Mouse (Mus musculus) E14TG2a.4 (cell line): ENCODE measurements around the gene Tpcn1.
A peak's percentile ranks its signal among the peaks of the same experiment; 100 is the strongest.

Experiments
- H3K27me3 ChIP-seq: 2 replicates; pipeline ENCODE4 v1.6.1; 2014; ENCODE audit warnings: low read length, control low read depth; ENCODE audit not compliant: insufficient read depth
- H3K36me3 ChIP-seq: 2 replicates; pipeline ENCODE4 v1.6.1; 2014; ENCODE audit warnings: low read length, control low read depth; ENCODE audit not compliant: insufficient read depth
- H3K4me1 ChIP-seq: replicated peaks from 2 replicates; pipeline ENCODE4 v1.6.1; 2014; ENCODE audit warnings: low read depth, low read length, control low read depth
- H3K4me3 ChIP-seq: replicated peaks from 2 replicates; pipeline ENCODE4 v1.5.1; 2014; ENCODE audit warnings: mild to moderate bottlenecking, low read length
- H3K9me3 ChIP-seq: 2 replicates; pipeline ENCODE4 v1.6.1; 2014; ENCODE audit warnings: low read length, control low read depth
- CTCF ChIP-seq: conservative IDR thresholded peaks from 2 replicates; pipeline ENCODE4 v1.5.1; 2014; ENCODE audit warnings: low read length
- NANOG ChIP-seq: IDR thresholded peaks from 2 replicates; pipeline ENCODE4 v1.6.1; 2014; ENCODE audit warnings: borderline replicate concordance, low read length, mixed read lengths
- POU5F1 ChIP-seq: IDR thresholded peaks from 2 replicates; pipeline ENCODE4 v1.6.1; 2014; ENCODE audit warnings: low read length, borderline replicate concordance

Tpcn1 gene

DNA sequence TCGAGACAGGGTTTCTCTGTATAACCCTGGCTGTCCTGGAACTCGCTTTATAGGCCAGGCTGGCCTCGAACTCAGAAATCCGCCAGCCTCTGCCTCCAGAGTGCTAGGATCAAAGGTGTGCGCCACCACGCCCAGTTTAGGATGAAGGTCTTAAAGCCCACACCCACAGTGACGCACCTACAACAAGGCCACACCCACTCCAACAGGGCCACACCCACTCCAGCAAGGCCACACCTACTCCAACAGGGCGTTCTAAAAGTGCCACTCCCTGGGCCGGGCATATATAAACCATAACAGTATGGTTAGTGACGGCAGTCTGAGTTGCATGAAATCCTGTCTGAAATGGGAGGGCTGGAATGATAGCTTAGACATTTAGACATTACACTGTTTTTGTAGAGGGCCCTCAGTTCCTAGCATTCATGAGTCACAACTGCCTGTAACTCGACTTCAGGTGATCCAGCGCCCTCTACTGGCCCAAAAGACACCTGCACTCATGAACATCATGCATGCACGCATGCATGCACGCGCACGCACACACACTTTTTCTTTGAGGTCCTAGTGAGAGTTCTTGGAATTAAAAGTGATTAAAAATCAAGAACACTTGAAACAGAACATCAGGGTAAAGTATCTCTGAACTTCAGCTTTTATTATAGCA lies 2.0 kb upstream of the Tpcn1 start:
- H3K9me3 ChIP-seq, result no peaks in the 10 kb centered on the region
- H3K36me3 ChIP-seq, result no peaks in the 10 kb centered on the region
- H3K4me3 ChIP-seq, result peak overlapping the region; percentile 13; the same call in 1 of the 2 replicates
- no peak for TF ChIP-seq POU5F1
- TF ChIP-seq CTCF, result peak; percentile 87
- peaks cover 44% of the 10 kb centered on the region for H3K4me1 ChIP-seq
- 0 out of 2 replicates have a peak, but pooled peaks cover 2% of the 10 kb centered on the region for H3K27me3 ChIP-seq

DNA sequence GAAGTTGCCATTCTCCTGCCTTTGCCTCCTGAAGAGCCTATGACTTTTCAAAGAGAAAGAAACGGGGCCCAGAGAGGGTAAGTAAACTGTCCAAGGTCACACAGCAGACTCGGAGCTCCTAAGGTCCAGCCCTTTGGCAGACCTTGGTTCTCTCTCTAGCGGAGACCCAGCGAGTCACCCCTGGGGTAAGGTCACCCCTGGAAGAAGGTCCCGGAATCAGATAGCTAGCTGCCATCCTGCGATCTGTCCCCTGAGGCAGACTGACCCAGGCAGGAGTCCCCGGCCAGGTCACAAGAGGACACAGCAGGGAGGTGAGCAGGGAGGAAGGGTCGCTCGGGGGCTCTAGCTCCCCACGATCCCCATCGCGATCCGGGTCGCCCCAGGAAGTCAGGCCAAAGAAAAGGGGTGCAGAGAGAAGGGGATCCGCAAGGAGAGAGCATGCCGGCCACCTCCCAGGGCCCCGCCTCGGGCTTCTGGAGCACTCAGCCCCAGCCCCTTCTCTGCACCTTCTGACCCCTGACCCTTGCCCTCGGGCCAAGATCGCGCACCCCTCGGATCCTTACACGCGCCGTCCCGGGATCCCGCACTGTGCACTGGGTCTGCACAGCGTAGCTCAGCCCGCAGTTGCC lies 419 bp downstream of the Tpcn1 start:
- TF ChIP-seq POU5F1, result no peak
- no peak for TF ChIP-seq CTCF
- no peak for TF ChIP-seq NANOG
- H3K27me3 ChIP-seq, result 0 out of 2 replicates have a peak, but pooled peaks cover 2% of the 10 kb centered on the region
- peak overlapping the region; percentile 90 for H3K4me3 ChIP-seq
- H3K36me3 ChIP-seq, result peaks cover 17% of the 10 kb centered on the region
- peaks cover 58% of the 10 kb centered on the region for H3K4me1 ChIP-seq
- no peaks in the 10 kb centered on the region for H3K9me3 ChIP-seq

DNA sequence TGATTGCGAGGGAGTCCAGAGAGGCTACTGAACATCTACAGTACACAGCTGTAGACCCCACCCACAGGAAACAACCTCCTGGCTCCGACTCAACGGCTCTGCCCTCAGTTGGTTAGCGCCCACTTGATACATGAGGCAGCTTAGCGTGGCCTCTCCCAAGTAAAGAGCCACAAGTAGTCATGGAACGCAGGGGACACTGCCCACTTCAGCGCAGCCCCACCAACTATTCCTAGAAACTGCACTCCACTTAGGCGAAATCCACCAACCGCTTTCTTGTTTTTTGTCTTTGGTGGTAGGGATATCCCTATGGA lies 902 bp downstream of the Tpcn1 start:
- Histone ChIP-seq H3K27me3 (0 out of 2 replicates have a peak, but pooled peaks cover 2% of the 10 kb centered on the region), H3K4me3 (peak overlapping the region; percentile 90), H3K36me3 (peaks cover 20% of the 10 kb centered on the region), H3K9me3 (no peaks in the 10 kb centered on the region), H3K4me1 (peaks cover 55% of the 10 kb centered on the region)
- no peak for TF ChIP-seq NANOG
- no peak for TF ChIP-seq POU5F1
- no peak for TF ChIP-seq CTCF

DNA sequence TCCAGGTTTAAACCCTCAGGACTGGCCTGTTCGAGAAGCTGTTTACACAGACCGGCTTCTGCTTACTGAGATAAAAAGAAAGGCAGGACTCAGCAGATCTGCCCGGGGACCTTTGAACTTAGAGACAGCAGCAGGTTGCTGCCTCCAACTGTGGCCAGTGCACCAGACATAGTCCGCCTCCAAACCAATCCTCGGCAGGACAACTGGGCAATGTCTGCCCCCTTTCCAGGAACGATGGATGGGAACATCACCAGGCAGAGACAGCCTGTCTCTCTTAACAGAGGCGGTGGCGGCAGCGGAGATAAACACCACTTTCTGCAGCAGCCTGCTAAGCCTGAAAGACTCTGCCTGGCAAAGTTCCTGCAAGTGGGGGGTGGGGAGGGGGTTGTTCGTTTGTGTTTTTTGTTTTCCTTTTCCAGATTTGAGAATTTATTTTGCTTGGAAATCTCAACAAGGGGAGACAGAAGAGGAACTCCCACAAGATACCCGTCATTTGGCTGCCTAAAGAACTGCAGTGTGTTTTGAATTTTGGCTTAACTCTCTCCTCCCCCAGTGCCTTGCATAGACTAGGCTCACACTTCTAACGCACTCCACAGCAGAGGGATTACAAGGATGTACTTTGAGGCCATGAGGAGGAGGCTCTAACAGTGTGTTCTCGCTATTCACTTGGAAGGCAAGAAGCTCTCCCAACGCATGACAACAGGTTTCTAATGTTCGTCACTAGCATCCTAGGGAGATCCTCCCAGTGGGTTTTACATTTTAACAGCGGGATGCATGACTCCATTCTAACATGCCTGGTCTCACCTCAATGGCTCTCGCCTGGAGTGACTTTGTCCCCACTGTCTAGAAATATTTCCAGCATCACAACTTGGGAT lies 1.5 kb downstream of the Tpcn1 start:
- H3K9me3 ChIP-seq, result no peaks in the 10 kb centered on the region
- peaks cover 23% of the 10 kb centered on the region for H3K36me3 ChIP-seq
- H3K27me3 ChIP-seq, result 0 out of 2 replicates have a peak, but pooled peaks cover 2% of the 10 kb centered on the region
- H3K4me3 ChIP-seq, result peak overlapping the region; percentile 90
- no peak for TF ChIP-seq NANOG
- no peak for TF ChIP-seq CTCF
- TF ChIP-seq POU5F1, result no peak
- peaks cover 56% of the 10 kb centered on the region for H3K4me1 ChIP-seq

DNA sequence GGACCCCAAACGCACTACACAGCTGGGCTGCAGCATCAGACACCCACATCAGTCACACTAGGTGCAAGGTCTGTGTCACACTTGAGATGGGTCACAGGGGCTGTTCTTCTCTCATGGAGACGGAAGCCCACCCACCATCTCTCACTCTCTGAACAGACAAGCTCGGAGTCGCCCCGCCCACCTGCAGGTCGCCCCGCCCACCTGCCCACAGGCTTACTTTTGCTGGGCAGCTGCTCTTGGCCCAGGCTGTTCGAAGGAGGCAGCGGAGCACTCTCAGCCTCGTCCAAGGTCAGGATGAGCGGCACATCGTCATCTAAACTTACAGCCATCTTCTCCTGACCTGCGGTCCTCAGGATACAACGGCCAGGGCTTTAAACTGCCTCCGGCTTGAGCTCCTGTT lies 3.5 kb downstream of the Tpcn1 start:
- Histone ChIP-seq H3K4me1 (peaks cover 59% of the 10 kb centered on the region), H3K27me3 (0 out of 2 replicates have a peak, but pooled peaks cover 2% of the 10 kb centered on the region), H3K36me3 (peaks cover 28% of the 10 kb centered on the region), H3K9me3 (no peaks in the 10 kb centered on the region), H3K4me3 (no peak overlapping the region; the same call in 1 of the 2 replicates)
- TF ChIP-seq POU5F1, result no peak
- no peak for TF ChIP-seq NANOG
- TF ChIP-seq CTCF, result no peak

DNA sequence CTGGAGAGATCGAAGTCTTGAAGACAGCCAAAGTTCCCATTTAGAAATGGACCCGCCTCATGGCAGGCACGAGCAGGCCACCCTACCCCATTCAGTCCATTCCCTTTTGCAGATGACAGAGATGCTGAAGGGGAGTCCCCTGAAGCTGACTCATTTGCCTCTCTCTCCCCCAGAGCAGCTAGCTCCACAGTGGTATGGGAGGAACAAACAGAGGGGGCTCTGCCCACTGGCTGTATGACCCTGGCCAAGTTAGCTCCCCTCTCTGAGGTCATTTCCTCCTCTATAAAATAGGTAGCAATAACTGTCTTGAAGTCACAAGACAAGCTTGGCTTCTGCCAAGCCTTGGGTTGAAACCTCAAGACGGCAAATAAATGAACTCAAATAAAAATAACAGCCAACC lies 5.0 kb downstream of the Tpcn1 start:
- peaks cover 28% of the 10 kb centered on the region for H3K36me3 ChIP-seq
- 0 out of 2 replicates have a peak, but pooled peaks cover 2% of the 10 kb centered on the region for H3K27me3 ChIP-seq
- peaks cover 63% of the 10 kb centered on the region for H3K4me1 ChIP-seq
- H3K9me3 ChIP-seq, result no peaks in the 10 kb centered on the region
- H3K4me3 ChIP-seq, result no peak overlapping the region
- TF ChIP-seq POU5F1 (no peak), CTCF (no peak), NANOG (no peak)

DNA sequence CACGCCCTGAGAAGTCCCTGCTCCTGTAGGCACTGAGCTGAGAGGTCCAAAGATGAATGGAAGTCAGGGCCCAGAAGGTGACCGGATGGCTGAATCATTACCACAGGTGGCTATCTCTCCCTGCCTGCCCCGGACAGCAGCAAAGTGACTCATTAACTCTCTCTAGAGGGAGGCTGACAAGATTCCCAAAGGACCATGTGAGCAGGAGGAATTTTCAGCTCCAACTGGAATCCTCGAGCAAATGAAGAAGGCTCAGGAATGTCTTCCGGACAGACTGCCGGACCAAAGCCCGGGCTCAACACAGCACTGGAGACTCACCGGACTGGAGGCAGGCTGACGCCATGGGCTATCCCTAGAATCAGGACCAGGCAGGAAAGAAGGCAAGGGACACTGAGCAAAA lies 6.5 kb downstream of the Tpcn1 start:
- H3K4me1 ChIP-seq, result peaks cover 66% of the 10 kb centered on the region
- TF ChIP-seq POU5F1 (no peak), CTCF (no peak), NANOG (no peak)
- H3K36me3 ChIP-seq, result peaks cover 28% of the 10 kb centered on the region
- H3K27me3 ChIP-seq, result no peaks in the 10 kb centered on the region
- no peaks in the 10 kb centered on the region for H3K9me3 ChIP-seq
- H3K4me3 ChIP-seq, result no peak overlapping the region

DNA sequence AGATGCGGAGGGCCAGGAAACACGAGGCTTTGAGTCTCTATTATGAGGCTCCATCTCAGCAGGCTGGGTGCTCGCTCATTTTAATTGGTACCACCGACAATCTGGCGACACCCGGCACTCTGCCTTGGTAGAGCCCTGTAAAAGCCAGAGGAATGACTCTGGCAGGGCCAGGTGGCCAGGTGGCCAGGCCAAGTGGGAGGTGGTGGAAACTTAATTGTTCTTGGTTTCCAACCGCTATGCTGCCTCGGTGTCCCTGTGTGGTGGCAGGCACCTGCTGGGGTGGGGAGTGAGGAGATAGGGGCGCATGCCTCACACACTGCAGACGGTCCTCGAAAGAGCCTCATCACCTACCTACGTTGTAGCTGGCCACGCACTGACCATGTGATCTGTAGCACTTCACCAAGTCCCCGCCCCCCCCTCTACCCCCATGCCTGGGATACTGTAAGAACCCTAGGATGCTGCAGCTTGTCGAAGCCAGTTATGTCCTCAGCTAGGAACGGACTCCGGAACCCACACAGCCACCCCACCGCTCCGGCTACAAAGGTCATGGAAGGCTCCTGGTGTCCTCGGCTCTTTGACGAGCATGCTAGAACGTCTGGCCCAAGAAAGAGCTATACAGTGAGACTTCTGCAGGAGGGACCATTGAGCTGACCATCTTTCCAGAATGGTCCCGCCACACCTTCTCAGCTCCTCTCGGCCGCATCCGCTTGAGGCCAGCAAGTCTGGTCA lies 8.4 kb downstream of the Tpcn1 start:
- Histone ChIP-seq H3K36me3 (peaks cover 28% of the 10 kb centered on the region), H3K27me3 (no peaks in the 10 kb centered on the region), H3K4me1 (peaks cover 65% of the 10 kb centered on the region), H3K4me3 (peak overlapping the region; percentile 60), H3K9me3 (no peaks in the 10 kb centered on the region)
- no peak for TF ChIP-seq CTCF
